Mouse (Mus musculus) subcutaneous adipose tissue, adult 2 months (tissue): Measurements from ENCODE around the gene Cops2. TPM values are rescaled to one million over a fixed set of nuclear protein-coding genes. Genes with fewer than 3 reads are reported as not detected.

ENCODE experiments used
- polyA plus RNA-seq: library from polyadenylated mRNA; depleted of rRNA; stranded (reverse); fragments of >200 nt; gene quantifications from 2 replicates; pipeline ENCODE4 v1.2.3, GENCODE M21; 2012; ENCODE audit warnings: low replicate concordance; rRNA removed

The Cops2 gene
- polyA plus RNA-seq = 16.3 and 16.7 TPM in 2 replicates

GRCm38 (mm10) chr2:125858521-125859280, at the start of gene Cops2, which contains the start of gene Galk2:
TSS of gene Cops2 (minus strand) at chr2:125859139.
TSS of gene Galk2 (plus strand) at chr2:125859109.

GRCm38 (mm10) chr2:125782719-125783109, 76.2 kb downstream of the Cops2 start, which contains the start of gene Secisbp2l:
TSS of gene Secisbp2l (minus strand) at chr2:125782870.

Other genes starting within 250 kb of the Cops2 start
- 0.97 and 1.9 TPM in 2 replicates for gene Cep152, start 234.0 kb downstream of the Cops2 start, polyA plus RNA-seq
- gene Eid1, start 186.0 kb downstream of the Cops2 start, polyA plus RNA-seq = 14.0 and 40.2 TPM in 2 replicates
- gene Shc4, start 135.0 kb downstream of the Cops2 start, polyA plus RNA-seq = 0.29 and 0.67 TPM in 2 replicates
- 15.3 and 19.4 TPM in 2 replicates for gene Secisbp2l, start 76.3 kb downstream of the Cops2 start, polyA plus RNA-seq
- gene Galk2, start within 50 bp of the Cops2 start, polyA plus RNA-seq = 19.8 and 24.5 TPM in 2 replicates
- 4.0 and 5.4 TPM in 2 replicates for gene Fgf7, start 175.5 kb upstream of the Cops2 start, polyA plus RNA-seq